Mouse (Mus musculus) right cerebral cortex, postnatal 14 days (tissue): ENCODE measurements at regions not wholly inside any gene's neighbourhood (a gene's known extent, or its start where the extent isn't known, plus 50 kb on each side); places are given as distances from the start of the nearest gene placed in this dataset.

ENCODE experiments used
- DNase-seq: peaks from one replicate; pipeline ENCODE4 v3.0.0; 2022

DNA sequence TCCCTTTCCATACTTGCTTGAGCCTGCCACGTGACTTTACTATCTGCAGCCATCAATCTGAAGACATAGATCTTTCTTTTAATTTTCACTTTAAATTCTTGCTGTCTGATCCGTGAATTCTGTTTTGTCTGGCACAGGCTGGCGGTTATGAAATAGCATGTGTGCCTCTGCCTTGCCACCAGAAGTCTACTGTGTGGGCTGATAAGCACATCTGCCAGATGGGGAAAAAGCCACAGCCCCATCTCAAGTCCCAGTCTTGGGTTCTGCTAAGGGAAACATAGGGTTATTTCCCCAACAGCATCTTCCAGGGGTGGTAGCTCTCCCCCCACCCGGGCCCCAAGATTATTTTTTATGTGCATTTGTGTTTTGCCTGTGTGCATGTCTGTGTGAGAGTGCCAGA is 480.1 kb downstream of the Ajap1 start:
- no peak for DNase-seq

GRCm38 (mm10) chr4:153001761-153002160 is 480.9 kb downstream of the Ajap1 start:
- DNase-seq = no peak

GRCm38 (mm10) chr4:152999526-152999925 is 483.1 kb downstream of the Ajap1 start:
- DNase-seq = no peak

GRCm38 (mm10) chr4:152997251-152997650 is 485.4 kb downstream of the Ajap1 start:
- DNase-seq = no peak

DNA sequence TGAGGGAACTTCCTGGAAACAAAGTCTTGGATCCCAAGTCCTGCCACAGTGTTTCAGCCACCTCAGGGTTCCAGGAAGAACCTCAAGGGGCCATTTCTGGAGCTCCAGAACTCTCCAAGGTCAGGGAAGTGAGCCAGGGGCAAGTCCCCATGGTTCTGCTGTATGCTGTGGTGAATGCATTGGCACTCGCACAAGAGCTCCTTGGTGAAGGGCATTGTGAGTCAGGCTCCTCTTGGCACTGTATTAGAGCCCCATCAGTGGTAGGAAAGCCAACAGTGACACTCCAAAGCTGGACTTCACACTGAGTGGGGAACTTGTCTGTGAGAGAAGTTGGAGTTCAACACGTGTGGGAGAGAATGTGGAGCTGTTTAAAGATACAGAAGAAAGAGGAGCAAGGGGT is 486.0 kb downstream of the Ajap1 start:
- DNase-seq = no peak

DNA sequence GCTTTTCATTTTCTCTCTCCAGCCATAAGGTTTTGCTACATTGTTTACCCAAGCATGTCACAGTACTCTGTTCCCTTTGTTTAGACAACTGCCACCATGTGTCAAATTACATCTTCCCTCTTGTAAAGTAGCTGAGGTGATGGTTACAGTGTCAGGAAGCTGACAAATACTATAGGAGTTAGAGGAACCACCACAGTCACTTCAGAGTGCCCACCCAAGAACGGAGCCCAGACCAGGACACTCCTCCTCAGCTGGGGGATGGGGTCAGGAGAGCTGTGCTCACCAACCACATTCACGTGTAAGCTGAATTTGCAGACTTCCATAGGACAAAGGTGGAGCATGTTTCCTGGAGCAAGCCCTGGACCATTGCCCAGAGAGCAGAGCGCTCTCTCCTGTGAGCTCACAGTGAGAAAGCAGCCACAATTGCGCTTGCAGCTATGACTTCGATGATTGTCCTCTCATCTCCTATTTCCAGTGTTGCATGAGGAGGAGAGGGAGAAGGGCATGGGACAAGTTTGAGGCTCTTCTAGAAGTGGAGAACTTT is 487.5 kb downstream of the Ajap1 start:
- no peak for DNase-seq

DNA sequence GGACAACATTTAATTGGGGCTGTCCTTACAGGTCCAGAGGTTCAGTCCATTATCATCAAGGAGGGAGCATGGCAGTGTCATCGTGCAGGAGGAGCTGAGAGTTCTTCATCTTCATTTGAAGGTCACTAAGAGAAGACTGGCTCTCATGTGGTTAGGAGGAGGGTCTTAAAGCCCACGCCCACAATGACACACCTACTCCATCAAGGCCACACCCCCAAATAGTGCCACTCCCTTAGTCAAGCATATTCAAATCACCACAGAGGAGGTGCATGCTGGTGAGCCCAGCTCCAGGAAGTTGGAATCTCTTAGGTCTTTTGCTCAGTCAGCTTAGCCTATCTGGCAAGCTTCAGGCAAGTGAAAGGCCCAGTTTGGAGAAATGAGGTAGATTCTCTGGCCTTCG is 488.4 kb downstream of the Ajap1 start:
- no peak for DNase-seq

GRCm38 (mm10) chr4:152990266-152990665 is 492.3 kb downstream of the Ajap1 start:
- no peak for DNase-seq

- no peak for DNase-seq
Observed at GRCm38 (mm10) chr4:152987726-152988125, 494.9 kb downstream of the Ajap1 start.

DNA sequence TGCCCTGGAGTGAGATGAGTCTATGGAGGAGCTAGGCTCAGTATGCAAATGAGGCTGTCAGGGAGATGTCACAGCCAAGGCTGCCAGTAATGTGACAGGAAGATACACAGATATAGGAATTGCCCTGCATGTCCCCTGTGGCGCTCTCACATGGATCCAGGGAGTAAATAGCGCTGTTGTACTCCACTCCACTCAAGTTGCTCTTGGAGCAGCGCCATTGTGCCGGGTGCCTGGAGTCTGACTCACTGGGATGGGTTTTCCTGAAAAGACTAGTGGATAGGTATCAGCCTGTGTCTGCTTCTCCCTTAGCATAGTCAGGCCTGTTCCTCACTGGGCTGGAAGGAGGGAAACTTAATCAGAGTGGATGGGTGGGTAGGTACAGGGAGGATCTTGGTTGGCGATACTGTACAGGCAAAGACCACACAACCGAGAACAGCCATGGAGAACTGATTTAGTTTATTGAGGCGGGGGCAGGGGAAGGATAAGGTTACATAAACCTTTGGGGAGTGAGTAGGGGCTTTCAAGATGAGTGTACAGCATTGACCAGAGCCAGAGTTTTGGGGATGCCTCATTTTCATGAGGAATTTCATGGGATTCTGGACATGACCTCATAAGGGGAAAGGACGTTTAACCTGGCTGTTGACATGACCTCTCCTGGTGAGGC is 497.5 kb upstream of the Kcnab2 start:
- no peak for DNase-seq

DNA sequence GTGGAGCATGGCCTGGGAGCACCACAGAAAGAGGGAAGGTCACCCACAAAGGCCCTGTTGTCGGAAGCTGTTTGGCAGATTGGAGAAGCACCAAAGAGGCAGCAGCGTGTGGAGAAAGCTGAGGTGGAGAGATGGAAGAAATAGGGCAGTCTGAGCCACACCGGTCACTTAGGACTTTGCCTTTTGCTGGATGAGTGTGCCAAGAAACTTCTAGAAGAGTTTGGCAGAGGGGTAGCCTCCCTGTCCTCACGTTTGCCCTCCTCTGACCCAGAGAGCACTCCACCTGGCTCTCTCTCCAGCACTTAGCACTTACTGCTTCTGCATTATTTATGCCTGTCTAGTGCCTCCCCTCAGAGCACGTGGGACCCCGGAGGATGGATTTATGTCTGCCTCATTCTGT is 485.3 kb upstream of the Kcnab2 start:
- no peak for DNase-seq

DNA sequence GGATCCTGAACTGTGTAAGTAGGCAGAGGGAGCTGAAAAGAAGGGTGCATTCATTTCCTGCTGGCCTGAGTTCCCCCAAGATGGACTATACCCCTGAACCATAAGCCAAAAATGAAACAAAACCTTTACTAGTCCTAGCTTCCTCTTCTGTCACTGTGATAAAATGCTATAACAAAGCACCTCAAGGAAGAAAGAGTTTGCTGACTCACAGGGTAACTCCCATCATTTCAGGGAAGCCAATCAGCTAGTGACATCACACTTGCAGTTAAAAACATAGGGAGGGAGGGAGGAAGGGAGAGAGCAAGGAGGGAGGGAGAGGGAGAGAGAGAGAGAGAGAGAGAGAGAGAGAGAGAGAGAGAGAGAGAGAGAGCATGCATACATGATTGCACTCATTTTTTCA is 484.5 kb upstream of the Kcnab2 start:
- no peak for DNase-seq

GRCm38 (mm10) chr4:152961677-152962076 is 484.0 kb upstream of the Kcnab2 start:
- no peak for DNase-seq

- peak; percentile 48 for DNase-seq
Observed at GRCm38 (mm10) chr4:152959627-152960230, 482.1 kb upstream of the Kcnab2 start.

GRCm38 (mm10) chr4:152953237-152953974 is 475.7 kb upstream of the Kcnab2 start:
- DNase-seq = peak; percentile 26

GRCm38 (mm10) chr4:152948956-152949355 is 471.3 kb upstream of the Kcnab2 start:
- DNase-seq = no peak

GRCm38 (mm10) chr4:152941159-152941558 is 463.5 kb upstream of the Kcnab2 start:
- no peak for DNase-seq

DNA sequence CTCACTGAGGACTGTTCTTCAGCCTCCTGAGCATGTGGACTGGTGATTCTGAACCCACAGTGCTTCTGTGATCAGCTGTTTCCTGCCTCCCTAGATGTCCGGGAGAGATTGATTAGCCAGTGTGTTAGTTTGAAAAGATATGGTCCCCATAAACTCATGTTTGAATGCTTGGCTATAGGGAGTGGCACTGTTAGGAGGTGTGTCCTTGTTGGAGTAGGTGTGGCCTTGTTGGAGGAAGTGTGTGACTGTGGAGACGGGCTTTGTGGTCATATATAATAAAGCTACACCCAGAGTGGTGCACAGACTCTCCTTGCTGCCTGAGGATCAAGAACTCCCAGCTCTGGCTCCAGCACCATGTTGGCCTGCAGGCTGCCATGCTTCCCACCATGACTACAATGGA is 458.9 kb upstream of the Kcnab2 start:
- no peak for DNase-seq

DNA sequence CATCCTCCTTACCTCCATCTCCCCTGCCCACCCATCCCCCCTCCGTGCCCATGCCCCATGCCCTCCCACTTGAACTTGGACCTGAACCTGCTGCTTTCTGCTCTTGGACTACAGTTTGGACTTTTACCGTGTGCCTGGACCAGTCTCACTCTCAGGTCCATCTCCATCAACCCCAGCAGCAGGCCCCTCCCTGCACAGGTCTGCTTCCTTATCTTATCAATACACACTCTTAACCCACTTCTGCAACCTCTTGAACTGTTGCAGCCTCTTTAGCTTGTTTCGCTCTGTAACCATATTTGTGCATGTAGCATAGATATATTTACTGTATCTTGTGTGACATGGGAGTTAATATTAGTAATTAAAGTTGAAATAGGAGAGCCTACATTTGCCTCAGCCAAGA is 457.8 kb upstream of the Kcnab2 start:
- DNase-seq = no peak

DNA sequence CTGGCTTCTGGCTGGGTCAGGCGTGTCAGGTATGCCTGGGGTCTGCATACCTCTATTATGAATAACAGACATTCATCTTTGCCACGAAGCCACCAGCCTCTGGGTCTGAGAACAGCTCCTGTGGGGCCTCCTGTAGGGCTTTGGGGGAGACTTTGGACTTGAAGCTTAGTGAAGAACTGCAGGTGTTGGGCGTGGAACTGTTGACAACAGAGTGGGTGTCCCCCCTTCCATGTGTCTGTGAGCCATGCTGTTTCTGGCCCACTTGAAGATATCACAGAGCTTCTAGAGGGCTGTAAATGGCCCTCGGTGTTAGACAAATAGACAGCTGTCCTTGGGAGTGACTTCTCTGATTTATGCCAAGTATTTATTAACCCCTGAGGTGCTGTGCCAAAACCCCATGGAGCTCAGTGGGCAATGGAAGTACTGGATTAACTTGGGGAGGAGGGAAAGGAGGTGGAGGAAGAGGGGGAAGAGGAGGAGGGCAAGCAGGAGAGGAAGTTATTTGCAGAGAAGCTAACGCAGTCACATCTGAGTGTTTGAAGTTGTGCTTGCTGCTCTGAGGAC is 450.8 kb upstream of the Kcnab2 start:
- DNase-seq = no peak

DNA sequence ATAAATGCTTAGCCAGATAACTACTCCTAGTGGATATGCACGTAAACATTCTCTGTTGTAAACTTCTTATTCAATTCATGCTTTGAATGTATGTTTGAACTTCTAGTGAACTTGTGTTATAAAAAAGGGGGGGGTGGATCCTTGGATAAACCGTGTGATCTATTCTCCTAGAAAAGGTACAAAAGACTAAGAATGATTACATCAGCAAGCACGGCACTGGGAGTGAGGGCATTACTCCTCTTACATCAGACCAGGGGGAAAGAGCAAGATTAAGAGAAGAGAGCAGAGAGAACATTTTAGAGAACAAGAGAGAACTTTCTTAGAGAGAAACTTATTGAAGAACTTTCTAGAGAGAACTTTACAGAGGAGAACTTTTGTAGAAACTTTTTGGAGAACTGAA is 442.6 kb upstream of the Kcnab2 start:
- no peak for DNase-seq

- DNase-seq = no peak
Observed at GRCm38 (mm10) chr4:152919851-152920250, 442.2 kb upstream of the Kcnab2 start.

DNA sequence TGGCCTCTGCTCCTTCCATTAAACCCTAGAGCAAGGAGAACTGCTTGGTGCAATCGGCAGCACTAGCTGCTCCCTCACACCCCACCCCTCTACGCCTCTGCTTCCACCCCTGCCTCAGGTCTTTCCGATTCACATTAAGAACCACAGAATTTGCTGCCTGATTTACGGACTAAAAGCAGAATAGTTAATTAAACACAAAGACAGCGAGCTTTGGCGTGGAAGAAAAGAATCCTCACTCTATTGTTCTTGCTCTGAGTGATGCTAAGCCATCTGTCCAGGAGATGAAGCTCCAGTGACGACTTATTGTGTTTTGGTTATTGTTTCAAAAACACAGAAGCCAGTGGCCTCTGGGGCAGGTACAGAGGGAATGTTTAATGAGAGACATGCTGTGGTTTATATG is 438.9 kb upstream of the Kcnab2 start:
- no peak for DNase-seq

DNA sequence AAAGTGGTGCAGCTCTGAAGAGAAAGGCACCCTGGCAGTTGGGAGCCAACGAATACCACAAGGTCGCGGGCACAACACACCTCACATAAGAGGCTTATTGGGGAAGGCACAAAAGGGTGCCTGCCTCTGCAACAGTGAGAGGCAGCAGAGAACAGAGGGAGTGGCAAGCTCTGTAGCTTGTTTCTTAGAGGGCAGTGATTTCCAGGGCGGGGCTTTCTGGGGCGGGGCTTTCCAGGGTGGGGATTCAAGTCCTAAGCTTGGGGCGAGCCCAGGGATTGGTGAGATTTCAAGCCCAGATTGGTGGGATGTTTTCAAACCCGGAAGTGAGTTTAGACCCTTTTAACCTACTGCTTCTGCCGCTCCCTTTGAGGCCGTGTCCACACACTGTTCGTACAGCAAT is 435.8 kb upstream of the Kcnab2 start:
- no peak for DNase-seq
